Mouse (Mus musculus): ENCODE data around the gene Sdk2. TPM values are rescaled to one million over a fixed set of nuclear protein-coding genes. Genes with fewer than 3 reads are reported as not detected.
A peak's percentile ranks its signal among the peaks of the same experiment; 100 is the strongest.

The Sdk2 gene
- polyA plus RNA-seq, 1 experiment from 2014 or later, result 4.3 TPM

DNA sequence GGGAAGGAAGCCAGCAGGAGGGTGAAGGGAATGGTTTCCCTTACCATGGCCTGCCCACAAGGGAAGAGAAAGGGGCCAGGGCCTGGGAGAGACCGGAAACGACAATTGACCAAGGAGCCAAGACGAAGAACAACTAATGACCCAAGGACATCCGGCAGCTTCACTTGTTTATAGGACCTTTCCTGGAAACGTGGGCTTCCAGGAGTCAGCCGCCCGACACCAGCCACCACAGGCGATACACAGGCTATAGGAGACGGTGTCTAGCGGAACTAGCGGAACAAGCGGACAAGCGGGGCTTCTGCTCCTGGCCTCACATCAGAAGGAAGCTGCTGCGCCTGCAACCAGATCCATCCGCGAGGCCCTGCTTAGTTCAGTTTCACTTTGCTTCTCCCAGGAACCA, 319.8 kb downstream of the Sdk2 start:
- peaks cover 59% of the 10 kb centered on the region for H3K4me1 ChIP-seq (replicated peaks)
- WGBS, result 83% methylated on average over 16 of the region's 16 CpGs
- peaks cover 8% of the 10 kb centered on the region; the same call in 1 of the 2 replicates for H3K9me3 ChIP-seq
- DNase-seq (ENCODE audit: low spot score), result peak; percentile 47
- no peaks in the 10 kb centered on the region for H3K27me3 ChIP-seq (ENCODE audit: insufficient read depth, poor library complexity, severe bottlenecking)
- peaks cover 70% of the 10 kb centered on the region for H3K36me3 ChIP-seq
- peak overlapping the region; percentile 99; the same call in 1 of the 2 replicates for H3K27ac ChIP-seq
- H3K4me3 ChIP-seq, result peak overlapping the region; percentile 96; the same call in 1 of the 2 replicates

DNA sequence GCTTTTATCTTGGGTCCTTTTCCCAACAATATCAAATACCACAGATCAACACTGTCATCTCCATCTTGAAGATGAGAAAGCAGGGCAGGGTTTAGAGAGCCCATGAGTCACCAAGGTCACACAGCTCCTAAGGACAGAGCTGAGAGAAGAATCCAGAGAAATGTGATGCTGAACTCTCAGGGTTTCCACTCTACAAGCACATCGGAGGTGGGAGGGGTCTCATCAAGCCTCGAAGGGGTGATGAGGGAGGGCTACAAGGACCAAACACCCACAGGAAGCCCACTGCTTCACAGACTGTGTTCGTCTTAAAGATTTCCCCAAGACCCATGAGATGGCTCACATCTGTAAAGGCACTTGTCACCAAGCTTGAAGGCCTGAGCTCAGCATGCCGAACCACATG, 320.9 kb downstream of the Sdk2 start:
- Histone ChIP-seq H3K4me3 (no peak overlapping the region), H3K4me1 (replicated peaks) (peaks cover 53% of the 10 kb centered on the region), H3K36me3 (peaks cover 81% of the 10 kb centered on the region), H3K9me3 (peaks cover 8% of the 10 kb centered on the region; the same call in 1 of the 2 replicates), H3K27ac (0 out of 2 replicates have a peak overlapping the region, but pooled peaks have one; percentile 35), H3K27me3 (ENCODE audit: insufficient read depth, poor library complexity, severe bottlenecking) (no peaks in the 10 kb centered on the region)
- DNase-seq (ENCODE audit: low spot score), result no peak
- WGBS, result 83% methylated on average over 4 of the region's 4 CpGs

DNA sequence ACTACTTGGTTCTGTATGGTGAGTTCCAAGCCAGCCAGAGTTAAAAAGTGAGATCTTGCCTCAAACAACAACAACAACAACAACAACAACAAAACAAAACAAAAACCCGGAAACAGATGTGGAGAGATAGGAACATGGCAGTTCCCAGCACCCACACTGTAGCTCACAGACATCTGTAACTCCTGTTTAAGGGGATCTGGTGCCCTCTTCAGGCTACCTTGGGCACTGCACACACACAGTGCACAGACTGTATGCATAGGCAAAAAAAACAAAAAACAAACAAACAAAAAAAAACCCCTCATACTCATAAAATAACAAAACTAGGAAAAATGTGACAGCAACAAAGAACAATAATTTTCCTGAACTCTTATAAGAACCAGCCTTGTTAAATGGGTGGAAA, 323.8 kb downstream of the Sdk2 start:
- Histone ChIP-seq H3K4me1 (replicated peaks) (peaks cover 48% of the 10 kb centered on the region), H3K27ac (no peak overlapping the region), H3K27me3 (ENCODE audit: insufficient read depth, poor library complexity, severe bottlenecking) (no peaks in the 10 kb centered on the region), H3K36me3 (peaks cover 97% of the 10 kb centered on the region), H3K9me3 (peaks cover 8% of the 10 kb centered on the region; the same call in 1 of the 2 replicates), H3K4me3 (no peak overlapping the region)
- DNase-seq (ENCODE audit: low spot score), result no peak
- 95% methylated on average over 1 of the region's 1 CpGs for whole genome bisulfite sequencing

DNA sequence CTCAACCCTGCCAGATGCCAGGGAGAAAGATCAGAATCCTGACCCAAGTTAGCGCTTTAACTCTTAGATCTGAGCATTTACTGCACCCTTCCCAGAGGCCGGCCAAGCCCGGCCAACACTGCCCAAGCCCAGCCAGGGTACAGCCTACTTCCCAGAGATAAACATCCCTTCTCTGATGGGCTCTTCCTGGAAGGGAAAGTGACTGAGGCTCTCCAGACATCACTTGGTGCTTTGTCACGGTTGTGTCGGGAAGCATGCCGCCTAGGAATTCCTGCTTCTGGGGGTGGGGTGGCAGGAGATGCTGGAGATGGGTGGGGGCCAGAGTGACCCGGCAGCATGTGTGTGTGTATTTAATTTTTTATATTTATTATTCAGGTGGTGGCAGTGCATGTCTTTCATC, 326.7 kb downstream of the Sdk2 start:
- Histone ChIP-seq H3K4me1 (replicated peaks) (peaks cover 55% of the 10 kb centered on the region), H3K4me3 (no peak overlapping the region), H3K36me3 (peaks cover 99% of the 10 kb centered on the region), H3K27ac (no peak overlapping the region), H3K9me3 (peaks cover 8% of the 10 kb centered on the region; the same call in 1 of the 2 replicates), H3K27me3 (ENCODE audit: insufficient read depth, poor library complexity, severe bottlenecking) (no peaks in the 10 kb centered on the region)
- no peak for DNase-seq (ENCODE audit: low spot score)
- WGBS, result 87% methylated on average over 7 of the region's 7 CpGs

DNA sequence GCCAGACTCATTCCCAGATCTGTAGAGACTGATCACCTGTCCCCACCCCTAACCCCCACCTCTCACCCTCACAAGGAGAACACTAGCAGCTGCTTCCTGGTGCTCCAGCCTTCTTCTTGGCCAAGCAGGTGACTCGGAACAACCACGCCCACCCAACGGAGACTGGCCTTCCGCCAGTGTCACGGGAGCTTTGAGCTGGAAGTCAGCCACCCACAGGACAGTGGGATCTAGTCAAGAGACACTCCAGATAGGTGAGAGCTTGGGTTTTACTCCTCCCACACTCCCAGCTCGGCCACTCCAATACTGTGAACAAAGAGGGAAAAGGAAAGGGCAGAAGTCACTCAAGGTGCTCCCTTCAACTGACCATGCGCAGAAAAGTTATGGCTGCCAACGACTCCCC, 327.6 kb downstream of the Sdk2 start:
- H3K4me3 ChIP-seq, result no peak overlapping the region
- H3K36me3 ChIP-seq, result peaks cover 95% of the 10 kb centered on the region
- no peak for DNase-seq (ENCODE audit: low spot score)
- H3K9me3 ChIP-seq, result peaks cover 8% of the 10 kb centered on the region; the same call in 1 of the 2 replicates
- peaks cover 64% of the 10 kb centered on the region for H3K4me1 ChIP-seq (replicated peaks)
- 86% methylated on average over 8 of the region's 8 CpGs for WGBS
- no peak overlapping the region for H3K27ac ChIP-seq
- no peaks in the 10 kb centered on the region for H3K27me3 ChIP-seq (ENCODE audit: insufficient read depth, poor library complexity, severe bottlenecking)

DNA sequence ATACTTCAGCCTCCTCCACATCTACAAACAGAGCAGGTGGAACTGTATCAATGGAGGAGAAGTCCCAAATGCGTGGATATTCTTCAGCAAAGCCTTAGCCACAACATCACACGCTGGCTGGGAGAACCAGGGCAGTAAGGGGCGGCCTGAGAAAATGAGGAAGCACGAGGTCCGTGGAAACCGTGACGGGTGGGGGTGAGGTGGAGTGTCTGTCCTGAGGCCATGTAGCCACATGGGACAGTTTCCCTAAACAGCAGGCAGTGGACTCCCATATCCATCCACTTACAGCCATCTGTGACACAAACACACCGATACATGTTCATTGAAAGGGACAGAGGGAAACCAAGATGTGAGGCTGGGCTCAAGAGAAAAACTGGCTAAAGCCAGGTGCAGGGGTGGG, 328.9 kb downstream of the Sdk2 start:
- 86% methylated on average over 8 of the region's 8 CpGs for WGBS
- no peaks in the 10 kb centered on the region for H3K27me3 ChIP-seq (ENCODE audit: insufficient read depth, poor library complexity, severe bottlenecking)
- H3K4me1 ChIP-seq (replicated peaks), result peaks cover 77% of the 10 kb centered on the region
- H3K27ac ChIP-seq, result no peak overlapping the region
- H3K4me3 ChIP-seq, result no peak overlapping the region
- H3K36me3 ChIP-seq, result peaks cover 93% of the 10 kb centered on the region
- 0 out of 2 replicates have a peak, but pooled peaks cover under 1% of the 10 kb centered on the region for H3K9me3 ChIP-seq
- DNase-seq (ENCODE audit: low spot score), result no peak

DNA sequence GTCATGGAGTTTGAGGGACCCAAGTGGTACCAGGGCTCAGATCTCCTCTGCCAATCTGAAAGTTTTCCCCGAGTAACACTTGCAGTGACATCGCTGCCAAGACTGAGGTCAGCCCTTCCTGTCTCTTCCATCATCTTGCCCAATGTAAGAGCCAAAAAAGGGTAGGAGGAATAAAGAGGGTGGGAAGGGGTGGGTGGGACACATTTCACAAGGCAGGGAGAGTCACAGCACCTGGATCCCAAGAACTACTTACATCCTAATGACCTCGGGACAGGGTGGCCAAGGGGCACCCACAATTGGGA, 329.3 kb downstream of the Sdk2 start:
- no peak for DNase-seq (ENCODE audit: low spot score)
- no peaks in the 10 kb centered on the region for H3K9me3 ChIP-seq
- H3K4me1 ChIP-seq (replicated peaks), result peaks cover 78% of the 10 kb centered on the region
- no peak overlapping the region for H3K4me3 ChIP-seq
- H3K27ac ChIP-seq, result no peak overlapping the region
- H3K27me3 ChIP-seq (ENCODE audit: insufficient read depth, poor library complexity, severe bottlenecking), result no peaks in the 10 kb centered on the region
- WGBS, result 89% methylated on average over 3 of the region's 3 CpGs
- H3K36me3 ChIP-seq, result peaks cover 91% of the 10 kb centered on the region

GRCm38 (mm10) chr11:113736848-113737552, 329.8 kb downstream of the Sdk2 start:
- peaks cover 91% of the 10 kb centered on the region for H3K36me3 ChIP-seq
- H3K9me3 ChIP-seq, result no peaks in the 10 kb centered on the region
- DNase-seq (ENCODE audit: low spot score), result no peak
- no peak overlapping the region for H3K4me3 ChIP-seq
- no peaks in the 10 kb centered on the region for H3K27me3 ChIP-seq (ENCODE audit: insufficient read depth, poor library complexity, severe bottlenecking)
- no peak overlapping the region for H3K27ac ChIP-seq
- 85% methylated on average over 11 of the region's 11 CpGs for WGBS
- H3K4me1 ChIP-seq (replicated peaks), result peaks cover 78% of the 10 kb centered on the region

- no peak for DNase-seq (ENCODE audit: low spot score)
- no peaks in the 10 kb centered on the region for H3K9me3 ChIP-seq
- H3K27me3 ChIP-seq (ENCODE audit: insufficient read depth, poor library complexity, severe bottlenecking), result no peaks in the 10 kb centered on the region
- peaks cover 91% of the 10 kb centered on the region for H3K4me1 ChIP-seq (replicated peaks)
- no peak overlapping the region for H3K4me3 ChIP-seq
- no peak overlapping the region for H3K27ac ChIP-seq
- whole genome bisulfite sequencing, result 75% methylated on average over 6 of the region's 6 CpGs
- peaks cover 89% of the 10 kb centered on the region for H3K36me3 ChIP-seq
Observed at GRCm38 (mm10) chr11:113735151-113735550, 331.7 kb downstream of the Sdk2 start.

- peaks cover 91% of the 10 kb centered on the region for H3K4me1 ChIP-seq (replicated peaks)
- 68% methylated on average over 6 of the region's 6 CpGs for WGBS
- peaks cover 89% of the 10 kb centered on the region for H3K36me3 ChIP-seq
- peak overlapping the region; percentile 26; the same call in 1 of the 2 replicates for H3K27ac ChIP-seq
- no peaks in the 10 kb centered on the region for H3K27me3 ChIP-seq (ENCODE audit: insufficient read depth, poor library complexity, severe bottlenecking)
- no peak for DNase-seq (ENCODE audit: low spot score)
- no peak overlapping the region for H3K4me3 ChIP-seq
- no peaks in the 10 kb centered on the region for H3K9me3 ChIP-seq
Observed at GRCm38 (mm10) chr11:113733631-113734364, 333.0 kb downstream of the Sdk2 start.

GRCm38 (mm10) chr11:113731945-113732612, 334.8 kb downstream of the Sdk2 start:
- no peak overlapping the region; the same call in 1 of the 2 replicates for H3K27ac ChIP-seq
- no peaks in the 10 kb centered on the region for H3K9me3 ChIP-seq
- DNase-seq (ENCODE audit: low spot score), result no peak
- H3K4me3 ChIP-seq, result no peak overlapping the region
- WGBS, result 92% methylated on average over 10 of the region's 10 CpGs
- no peaks in the 10 kb centered on the region for H3K27me3 ChIP-seq (ENCODE audit: insufficient read depth, poor library complexity, severe bottlenecking)
- peaks cover 90% of the 10 kb centered on the region for H3K36me3 ChIP-seq
- H3K4me1 ChIP-seq (replicated peaks), result peaks cover 90% of the 10 kb centered on the region

DNA sequence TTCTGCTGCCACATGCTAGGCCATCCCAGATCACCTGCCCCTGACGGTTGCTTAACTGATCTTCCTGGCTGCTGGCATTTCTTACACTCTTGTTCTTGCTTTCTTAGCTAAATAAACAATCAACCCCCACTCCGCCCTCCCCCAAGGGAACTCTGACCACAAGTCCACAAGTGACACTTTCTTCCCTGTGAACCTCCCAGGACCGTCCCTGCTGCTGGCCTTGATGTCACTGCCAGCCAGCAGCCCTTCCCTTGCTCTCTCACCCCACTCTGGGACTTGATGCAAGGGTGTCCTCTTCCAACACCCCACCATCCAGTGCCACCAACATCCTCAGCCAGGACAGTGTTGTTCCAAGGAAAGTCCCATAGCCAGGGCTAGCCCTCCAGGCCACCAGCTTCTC, 336.0 kb downstream of the Sdk2 start:
- Histone ChIP-seq H3K36me3 (peaks cover 90% of the 10 kb centered on the region), H3K27me3 (ENCODE audit: insufficient read depth, poor library complexity, severe bottlenecking) (no peaks in the 10 kb centered on the region), H3K4me1 (replicated peaks) (peaks cover 86% of the 10 kb centered on the region), H3K9me3 (no peaks in the 10 kb centered on the region), H3K27ac (0 out of 2 replicates have a peak overlapping the region, but pooled peaks have one; percentile 5), H3K4me3 (no peak overlapping the region)
- no peak for DNase-seq (ENCODE audit: low spot score)
- 76% methylated on average over 3 of the region's 3 CpGs for WGBS

- 62% methylated on average over 8 of the region's 8 CpGs for WGBS
- Histone ChIP-seq H3K4me3 (no peak overlapping the region), H3K4me1 (replicated peaks) (peaks cover 84% of the 10 kb centered on the region), H3K9me3 (no peaks in the 10 kb centered on the region), H3K36me3 (peaks cover 90% of the 10 kb centered on the region), H3K27me3 (ENCODE audit: insufficient read depth, poor library complexity, severe bottlenecking) (no peaks in the 10 kb centered on the region), H3K27ac (no peak overlapping the region)
- no peak for DNase-seq (ENCODE audit: low spot score)
Observed at GRCm38 (mm10) chr11:113729917-113730316, 336.9 kb downstream of the Sdk2 start.
